Mouse (Mus musculus) heart, postnatal 10 days (tissue): ENCODE data around the gene Spx. TPM values are rescaled to one million over a fixed set of nuclear protein-coding genes. Genes with fewer than 3 reads are reported as not detected.
A peak's percentile ranks its signal among the peaks of the same experiment; 100 is the strongest.

Experiments used
- DNase-seq, 2 experiments: peaks; one replicate each; pipeline ENCODE4 v3.0.0; 2021
- intact Hi-C: fragments of 180-260 bp; cut with DNase I; formaldehyde crosslinking; loops from one replicate; pipeline ENCODE4 v1.15.1; 2025
- total RNA-seq, 2 experiments: library from RNA; stranded (reverse); gene quantifications; 2 replicates each; pipeline ENCODE4 v1.2.3; 2021

Spx gene
- total RNA-seq, result not detected

GRCm38 (mm10) chr6:142412906-142413491, at the start of gene Spx:
Gene Spx, plus strand, starts transcription at chr6:142413441.
- intact Hi-C loops, result no loop called here
- no peak for DNase-seq

GRCm38 (mm10) chr6:142365742-142366472, 47.3 kb upstream of the Spx start:
- no peak for DNase-seq
- intact Hi-C loops, result no loop called here

GRCm38 (mm10) chr6:142366473-142367018, 46.7 kb upstream of the Spx start:
- DNase-seq, result no peak
- intact Hi-C loops, result no loop called here

GRCm38 (mm10) chr6:142367565-142367964, 45.7 kb upstream of the Spx start:
- intact Hi-C loops, result no loop called here
- DNase-seq, result no peak

DNA sequence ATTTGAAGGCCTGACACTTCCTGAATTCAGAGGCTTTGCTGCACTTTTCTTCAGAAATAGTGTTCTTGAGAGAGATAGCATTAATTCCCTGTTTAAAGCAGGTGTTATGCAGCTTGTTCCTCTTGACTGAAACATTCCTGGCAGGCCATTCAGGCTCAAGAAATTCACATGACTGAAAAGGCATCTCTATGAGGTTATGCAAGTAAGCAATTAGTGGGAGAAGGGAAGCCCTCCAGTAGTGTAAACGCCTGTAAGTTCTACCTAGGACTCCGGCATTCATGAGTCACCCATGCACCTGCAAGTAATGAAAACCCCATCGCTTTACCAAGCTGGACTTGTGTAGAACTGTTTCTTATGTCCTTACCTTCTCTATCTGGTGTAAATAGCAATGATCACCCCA, 43.7 kb upstream of the Spx start:
- no peak for DNase-seq
- intact Hi-C loops, result no loop called here

GRCm38 (mm10) chr6:142377081-142377480, 36.2 kb upstream of the Spx start:
- no peak for DNase-seq
- intact Hi-C loops, result no loop called here

- no peak for DNase-seq
- intact Hi-C loops, result no loop called here
Observed at GRCm38 (mm10) chr6:142378576-142379330, 34.5 kb upstream of the Spx start.

DNA sequence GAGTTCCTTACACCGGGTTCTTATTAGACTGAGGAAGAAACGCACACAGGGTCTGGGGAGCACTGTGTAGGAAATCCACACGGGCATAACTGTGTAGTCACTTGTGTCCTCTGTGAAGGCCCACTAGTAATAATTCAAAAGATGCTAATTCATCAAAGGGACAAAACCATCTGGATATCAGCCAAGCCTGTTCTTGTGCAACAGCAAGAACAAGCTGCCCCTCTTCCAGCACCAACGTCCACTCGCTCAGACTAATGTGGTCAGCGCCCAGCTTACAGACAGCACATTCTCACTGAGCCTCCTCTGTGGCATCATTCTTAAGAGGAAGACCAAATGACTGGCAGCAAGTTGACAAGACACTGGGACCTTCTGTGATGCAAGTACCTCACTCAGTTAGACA, 33.3 kb upstream of the Spx start:
- DNase-seq, result no peak
- intact Hi-C loops, result loop anchor here (10.0 kb wide), 1 partner anchor 375 kb away; the partner anchor contains the start of gene Cmas

DNA sequence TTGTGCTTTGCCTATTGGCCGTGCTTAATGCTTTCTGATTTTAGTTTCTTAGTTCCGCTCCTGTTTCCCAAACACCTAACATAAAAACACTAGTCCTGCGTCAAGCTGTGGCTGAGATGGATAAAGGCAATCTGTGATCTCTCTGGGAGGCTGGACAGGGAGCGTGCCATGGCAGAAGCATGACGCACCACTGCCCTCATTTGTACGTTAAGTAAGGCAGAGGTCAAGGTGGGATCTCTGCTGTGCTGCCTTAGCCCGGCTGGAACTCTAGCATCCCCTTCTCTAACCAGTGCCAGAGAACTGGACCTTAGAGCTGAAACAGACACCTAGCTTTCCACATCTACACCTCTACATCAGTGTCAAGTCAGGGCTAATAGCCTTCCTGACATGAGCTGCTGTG, 31.6 kb upstream of the Spx start:
- intact Hi-C loops, result loop anchor here (10.0 kb wide), 1 partner anchor 373 kb away; the partner anchor contains the start of gene Cmas

GRCm38 (mm10) chr6:142384521-142384920, 28.7 kb upstream of the Spx start:
- intact Hi-C loops, result loop anchor here (10.0 kb wide), 1 partner anchor 370 kb away; the partner anchor contains the start of gene Cmas
- DNase-seq, result no peak

More for the DNA sequence above, 31.6 kb upstream of the Spx start:
- no peak for DNase-seq

DNA sequence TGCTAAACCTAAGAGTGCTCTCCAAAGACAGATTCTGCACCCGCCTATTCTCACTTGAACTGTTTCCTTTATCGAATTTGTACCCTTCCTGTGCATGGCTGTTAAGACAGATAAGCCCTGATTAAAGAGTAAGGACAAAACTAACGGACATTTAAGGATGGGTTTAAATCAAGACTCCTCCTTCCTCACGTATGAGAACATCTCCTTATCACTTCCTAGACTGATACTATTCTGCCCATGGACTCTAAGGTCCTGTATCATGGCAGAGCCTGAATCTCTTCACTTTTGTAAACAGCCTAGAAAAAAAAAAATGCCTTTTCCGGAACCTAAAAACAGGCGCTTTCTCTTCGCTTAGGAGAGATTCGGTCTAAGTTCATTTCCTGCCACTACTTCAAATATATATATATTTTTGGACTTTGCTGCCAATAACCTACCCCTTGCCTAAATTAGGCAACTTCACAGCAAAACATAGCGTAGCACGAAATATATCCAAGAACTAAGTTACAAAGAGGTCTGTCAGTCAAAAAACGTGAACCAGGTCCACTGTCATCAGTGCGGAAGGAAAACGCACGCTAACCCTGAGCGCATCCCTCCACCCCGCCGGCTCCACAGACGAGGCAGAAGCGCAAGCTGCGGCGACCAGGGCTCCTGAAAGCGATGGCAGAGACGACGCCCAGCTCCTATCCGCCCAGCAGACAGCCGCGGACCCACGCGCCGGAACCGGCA, 26.8 kb upstream of the Spx start:
- intact Hi-C loops, result loop anchor here (5.0 to 10.0 kb wide), 3 partner anchors 39 to 368 kb away; partner anchors contain the start of genes Cmas and Pyroxd1
- DNase-seq, result no peak

- DNase-seq, result peak; percentile 99
- intact Hi-C loops, result loop anchor here (5.0 to 10.0 kb wide), 3 partner anchors 40 to 368 kb away; partner anchors contain the start of genes Cmas and Pyroxd1
Observed at GRCm38 (mm10) chr6:142387011-142387754, 26.1 kb upstream of the Spx start, which contains the start of the genes Recql and Golt1b. Gene Recql, minus strand, starts transcription at chr6:142387087. Gene Golt1b, plus strand, starts transcription at chr6:142387221.

- intact Hi-C loops, result loop anchor here (5.0 to 10.0 kb wide), 3 partner anchors 41 to 367 kb away; partner anchors contain the start of genes Cmas and Pyroxd1
- DNase-seq, result no peak
Observed at GRCm38 (mm10) chr6:142387755-142388271, 25.4 kb upstream of the Spx start.

DNA sequence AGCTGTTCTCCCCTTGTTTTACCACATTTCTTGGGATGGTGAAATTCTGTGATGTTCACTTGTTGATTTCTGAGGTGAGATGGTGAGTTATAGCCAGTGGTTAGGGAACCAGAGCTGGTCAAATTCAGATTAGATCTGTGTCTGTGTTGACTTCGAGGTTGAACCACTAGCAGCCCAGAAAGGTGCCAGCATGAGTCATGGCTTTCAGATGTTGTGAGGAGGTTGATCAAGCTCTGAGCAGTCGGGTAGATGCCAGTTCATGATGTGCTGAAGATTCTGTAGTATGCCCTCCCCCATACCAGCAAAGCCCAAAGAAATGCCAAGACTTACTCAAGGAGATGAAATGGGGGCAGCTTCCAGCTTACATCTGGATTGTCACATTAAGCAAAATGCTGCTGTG, 24.1 kb upstream of the Spx start:
- DNase-seq, result no peak
- intact Hi-C loops, result loop anchor here (5.0 to 10.0 kb wide), 3 partner anchors 42 to 366 kb away; partner anchors contain the start of genes Cmas and Pyroxd1

- intact Hi-C loops, result no loop called here
Observed at GRCm38 (mm10) chr6:142392312-142392711, 20.9 kb upstream of the Spx start.

GRCm38 (mm10) chr6:142394669-142395068, 18.6 kb upstream of the Spx start:
- intact Hi-C loops, result no loop called here
- DNase-seq, result peak; percentile 11 to 16

More at GRCm38 (mm10) chr6:142392312-142392711, 20.9 kb upstream of the Spx start:
- DNase-seq, result no peak

DNA sequence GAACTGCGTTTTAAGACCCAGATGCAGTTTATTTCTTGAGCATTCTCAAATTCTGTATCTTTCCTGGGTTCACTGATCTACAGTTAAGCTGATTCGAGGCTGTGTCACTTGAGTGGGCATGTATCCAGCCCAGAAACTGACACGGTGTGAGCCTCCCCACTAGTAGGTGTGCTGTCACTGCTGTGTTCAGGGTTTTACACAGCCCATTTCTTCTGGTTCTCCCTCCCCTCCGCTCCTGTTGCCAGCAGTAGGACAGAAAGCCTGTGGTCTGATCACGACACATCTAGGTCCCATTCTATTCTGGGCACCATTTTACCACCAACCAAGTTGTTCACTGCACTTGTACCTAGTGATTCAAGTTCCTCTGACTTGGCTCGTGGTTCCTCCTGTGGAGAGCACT, 17.5 kb upstream of the Spx start:
- no peak for DNase-seq
- intact Hi-C loops, result no loop called here

GRCm38 (mm10) chr6:142411140-142411539, 2.1 kb upstream of the Spx start:
- intact Hi-C loops, result no loop called here
- DNase-seq, result no peak

DNA sequence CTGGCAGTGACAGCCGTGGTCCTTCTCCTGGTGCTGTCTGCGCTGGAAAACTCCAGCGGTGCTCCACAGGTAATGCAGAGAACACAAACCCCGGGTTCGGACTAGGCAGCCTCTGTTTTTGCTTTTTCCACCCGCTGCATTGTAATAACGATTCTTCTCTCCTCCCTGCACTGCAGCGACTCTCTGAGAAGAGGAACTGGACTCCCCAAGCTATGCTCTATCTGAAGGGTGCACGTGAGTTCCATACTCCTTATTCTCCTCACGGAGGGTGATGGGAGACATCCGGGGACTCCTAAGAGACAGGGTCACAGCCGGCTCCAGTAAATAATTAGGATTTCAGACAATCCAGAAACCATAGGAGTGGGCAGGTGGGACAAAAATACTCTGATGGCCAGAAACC, 604 bp downstream of the Spx start:
- no peak for DNase-seq
- intact Hi-C loops, result no loop called here
